Mouse (Mus musculus) intestine, embryonic 15.5 days (tissue): ENCODE results near the gene Epor. TPM values are rescaled to one million over a fixed set of nuclear protein-coding genes. Genes with fewer than 3 reads are reported as not detected.

Experiments used
- ATAC-seq: fragments of 200-750 bp; cut with Nextera tagmentation; 2 replicates; pipeline ENCODE4 v1.8.0; 2017; ENCODE audit warnings: moderate TSS enrichment, moderate library complexity
- H3K27ac ChIP-seq: fragments of 300-500 bp; sonication (generic); 2 replicates; pipeline ENCODE4 v1.5.1; 2015; ENCODE audit warnings: mild to moderate bottlenecking, inconsistent platforms
- H3K27me3 ChIP-seq: fragments of 300-500 bp; sonication (generic); replicated peaks from 2 replicates; pipeline ENCODE4 v1.6.1; 2015; ENCODE audit warnings: inconsistent platforms
- H3K36me3 ChIP-seq: fragments of 300-500 bp; sonication (generic); 2 replicates; pipeline ENCODE4 v1.6.1; 2015; ENCODE audit warnings: inconsistent platforms
- H3K4me1 ChIP-seq: fragments of 300-500 bp; sonication (generic); replicated peaks from 2 replicates; pipeline ENCODE4 v1.6.1; 2015; ENCODE audit warnings: inconsistent platforms
- H3K4me2 ChIP-seq: fragments of 300-500 bp; sonication (generic); replicated peaks from 2 replicates; pipeline ENCODE4 v1.6.1; 2015; ENCODE audit warnings: mild to moderate bottlenecking, inconsistent platforms
- H3K4me3 ChIP-seq: fragments of 300-500 bp; sonication (generic); replicated peaks from 2 replicates; pipeline ENCODE4 v1.5.1; 2015; ENCODE audit warnings: inconsistent platforms
- H3K9ac ChIP-seq: fragments of 300-500 bp; sonication (generic); 2 replicates; pipeline ENCODE4 v1.6.1; 2015; ENCODE audit warnings: inconsistent platforms
- H3K9me3 ChIP-seq: fragments of 300-500 bp; sonication (generic); 2 replicates; pipeline ENCODE4 v1.6.1; 2016; ENCODE audit warnings: inconsistent platforms
- WGBS: fragments of 180-500 bp; shearing (Covaris S2); methylation state at CpG from one replicate; pipeline ENCODE4 v1.1.7; 2015; 5-methylcytosine and 5-hydroxymethylcytosine counted together
- polyA plus RNA-seq: library from polyadenylated mRNA; unstranded; fragments of >200 nt; fragmentation: Nextera tagmentation; extraction: Ambion mirVana; gene quantifications from 2 replicates; pipeline ENCODE4 v1.2.1, GENCODE M21; 2015

Gene Epor
- polyA plus RNA-seq, 1 experiment from 2014 or later: 4.3 TPM

GRCm38 (mm10) chr9:21932006-21932405 is 31.3 kb downstream of the Epor start:
- Histone ChIP-seq H3K9me3 (no peaks in the 10 kb centered on the region), H3K4me1 (0 out of 2 replicates have a peak, but pooled peaks cover 3% of the 10 kb centered on the region), H3K36me3 (no peaks in the 10 kb centered on the region), H3K27me3 (no peaks in the 10 kb centered on the region), H3K9ac (no peak overlapping the region), H3K4me3 (no peak overlapping the region), H3K4me2 (no peak overlapping the region), H3K27ac (no peak overlapping the region)
- WGBS: 72% methylated on average over 2 of the region's 2 CpGs
- ATAC-seq: no peak

- H3K27me3 ChIP-seq: no peaks in the 10 kb centered on the region
- H3K4me1 ChIP-seq: peaks cover 8% of the 10 kb centered on the region; the same call in 1 of the 2 replicates
- H3K4me3 ChIP-seq: no peak overlapping the region
- H3K36me3 ChIP-seq: no peaks in the 10 kb centered on the region
- no peak overlapping the region for H3K4me2 ChIP-seq
- no peak for ATAC-seq
- H3K9ac ChIP-seq: no peak overlapping the region
- no peak overlapping the region for H3K27ac ChIP-seq
- H3K9me3 ChIP-seq: no peaks in the 10 kb centered on the region
- WGBS: 81% methylated on average over 3 of the region's 3 CpGs
Observed at GRCm38 (mm10) chr9:21929208-21929607, 34.1 kb downstream of the Epor start.

- H3K4me2 ChIP-seq: peak within 1 kb of the TSS; percentile 72
- H3K9me3 ChIP-seq: no peaks in the 10 kb centered on the region
- ATAC-seq: peak; percentile 98
- peaks cover 13% of the 10 kb centered on the region; the same call in 1 of the 2 replicates for H3K4me1 ChIP-seq
- peak within 1 kb of the TSS; percentile 70 for H3K27ac ChIP-seq
- H3K9ac ChIP-seq: peak within 1 kb of the TSS; percentile 55
- H3K4me3 ChIP-seq: peak within 1 kb of the TSS; percentile 51
- no peaks in the 10 kb centered on the region for H3K36me3 ChIP-seq
- H3K27me3 ChIP-seq: no peaks in the 10 kb centered on the region
- WGBS: under 1% methylated on average over 28 of the region's 28 CpGs
Observed at GRCm38 (mm10) chr9:21927208-21927753, 36.0 kb downstream of the Epor start, which contains the start of the genes Ccdc159 and Tmem205. TSS of gene Ccdc159 (plus strand) at chr9:21927471. TSS of gene Tmem205 (minus strand) at chr9:21927556.

- ATAC-seq: 0 out of 2 replicates have a peak, but pooled peaks have one; percentile 14
- peak overlapping the region; percentile 51 for H3K4me3 ChIP-seq
- H3K9ac ChIP-seq: peak overlapping the region; percentile 55
- peaks cover 13% of the 10 kb centered on the region; the same call in 1 of the 2 replicates for H3K4me1 ChIP-seq
- peak overlapping the region; percentile 72 for H3K4me2 ChIP-seq
- H3K9me3 ChIP-seq: no peaks in the 10 kb centered on the region
- no peaks in the 10 kb centered on the region for H3K27me3 ChIP-seq
- peak overlapping the region; percentile 70 for H3K27ac ChIP-seq
- WGBS: under 1% methylated on average over 6 of the region's 6 CpGs
- no peaks in the 10 kb centered on the region for H3K36me3 ChIP-seq
Observed at GRCm38 (mm10) chr9:21926784-21927183, 36.5 kb downstream of the Epor start.

GRCm38 (mm10) chr9:21926155-21926554 is 37.2 kb downstream of the Epor start:
- no peak for ATAC-seq
- H3K4me2 ChIP-seq: peak overlapping the region; percentile 72
- 0 out of 2 replicates have a peak overlapping the region, but pooled peaks have one; percentile 55 for H3K9ac ChIP-seq
- H3K4me3 ChIP-seq: peak overlapping the region; percentile 51
- peaks cover 13% of the 10 kb centered on the region; the same call in 1 of the 2 replicates for H3K4me1 ChIP-seq
- no peaks in the 10 kb centered on the region for H3K36me3 ChIP-seq
- H3K27me3 ChIP-seq: no peaks in the 10 kb centered on the region
- no peak overlapping the region for H3K27ac ChIP-seq
- H3K9me3 ChIP-seq: no peaks in the 10 kb centered on the region
- 72% methylated on average over 6 of the region's 6 CpGs for WGBS

- no peaks in the 10 kb centered on the region for H3K36me3 ChIP-seq
- no peak overlapping the region for H3K9ac ChIP-seq
- no peak for ATAC-seq
- no peaks in the 10 kb centered on the region for H3K9me3 ChIP-seq
- H3K27me3 ChIP-seq: no peaks in the 10 kb centered on the region
- no peak overlapping the region for H3K27ac ChIP-seq
- 0 out of 2 replicates have a peak overlapping the region, but pooled peaks have one; percentile 72 for H3K4me2 ChIP-seq
- peaks cover 13% of the 10 kb centered on the region; the same call in 1 of the 2 replicates for H3K4me1 ChIP-seq
- H3K4me3 ChIP-seq: no peak overlapping the region
- WGBS: 100% methylated on average over 1 of the region's 1 CpGs
Observed at GRCm38 (mm10) chr9:21925506-21925905, 37.8 kb downstream of the Epor start.

- H3K27ac ChIP-seq: no peak overlapping the region
- peaks cover 13% of the 10 kb centered on the region; the same call in 1 of the 2 replicates for H3K4me1 ChIP-seq
- ATAC-seq: no peak
- no peak overlapping the region for H3K4me3 ChIP-seq
- no peak overlapping the region for H3K9ac ChIP-seq
- no peak overlapping the region for H3K4me2 ChIP-seq
- H3K9me3 ChIP-seq: no peaks in the 10 kb centered on the region
- WGBS: 86% methylated on average over 3 of the region's 3 CpGs
- H3K36me3 ChIP-seq: no peaks in the 10 kb centered on the region
- H3K27me3 ChIP-seq: no peaks in the 10 kb centered on the region
Observed at GRCm38 (mm10) chr9:21925034-21925433, 38.3 kb downstream of the Epor start.

GRCm38 (mm10) chr9:21924099-21924493 is 39.2 kb downstream of the Epor start:
- Histone ChIP-seq H3K27ac (no peak overlapping the region), H3K4me3 (no peak overlapping the region), H3K27me3 (no peaks in the 10 kb centered on the region), H3K4me1 (peaks cover 13% of the 10 kb centered on the region; the same call in 1 of the 2 replicates), H3K9ac (no peak overlapping the region), H3K9me3 (no peaks in the 10 kb centered on the region), H3K4me2 (no peak overlapping the region), H3K36me3 (no peaks in the 10 kb centered on the region)
- ATAC-seq: peak; percentile 27; the same call in 1 of the 2 replicates
- 46% methylated on average over 6 of the region's 6 CpGs for WGBS

- 56% methylated on average over 3 of the region's 3 CpGs for WGBS
- H3K27ac ChIP-seq: no peak overlapping the region
- no peaks in the 10 kb centered on the region for H3K27me3 ChIP-seq
- H3K4me3 ChIP-seq: no peak overlapping the region
- no peak for ATAC-seq
- H3K36me3 ChIP-seq: no peaks in the 10 kb centered on the region
- no peaks in the 10 kb centered on the region for H3K9me3 ChIP-seq
- H3K9ac ChIP-seq: no peak overlapping the region
- peaks cover 13% of the 10 kb centered on the region; the same call in 1 of the 2 replicates for H3K4me1 ChIP-seq
- no peak overlapping the region for H3K4me2 ChIP-seq
Observed at GRCm38 (mm10) chr9:21923490-21924098, 39.7 kb downstream of the Epor start.

GRCm38 (mm10) chr9:21923036-21923435 is 40.3 kb downstream of the Epor start:
- H3K27ac ChIP-seq: no peak overlapping the region
- H3K4me2 ChIP-seq: no peak overlapping the region
- H3K4me1 ChIP-seq: peaks cover 15% of the 10 kb centered on the region; the same call in 1 of the 2 replicates
- no peak overlapping the region for H3K4me3 ChIP-seq
- H3K9me3 ChIP-seq: no peaks in the 10 kb centered on the region
- H3K9ac ChIP-seq: no peak overlapping the region
- H3K27me3 ChIP-seq: no peaks in the 10 kb centered on the region
- no peaks in the 10 kb centered on the region for H3K36me3 ChIP-seq
- WGBS: 88% methylated on average over 4 of the region's 4 CpGs
- ATAC-seq: no peak

- Histone ChIP-seq H3K4me1 (peaks cover 10% of the 10 kb centered on the region; the same call in 1 of the 2 replicates), H3K9ac (no peak overlapping the region), H3K27me3 (no peaks in the 10 kb centered on the region), H3K36me3 (no peaks in the 10 kb centered on the region), H3K9me3 (no peaks in the 10 kb centered on the region), H3K27ac (no peak overlapping the region), H3K4me3 (no peak overlapping the region), H3K4me2 (peak overlapping the region; percentile 88)
- 25% methylated on average over 5 of the region's 5 CpGs for WGBS
- ATAC-seq: no peak
Observed at GRCm38 (mm10) chr9:21918692-21919384, 44.5 kb downstream of the Epor start.

- Histone ChIP-seq H3K4me2 (peak within 1 kb of the TSS; percentile 88), H3K9me3 (no peaks in the 10 kb centered on the region), H3K27ac (peak within 1 kb of the TSS; percentile 74), H3K4me1 (peaks cover 7% of the 10 kb centered on the region; the same call in 1 of the 2 replicates), H3K9ac (peak within 1 kb of the TSS; percentile 63), H3K27me3 (no peaks in the 10 kb centered on the region), H3K36me3 (no peaks in the 10 kb centered on the region), H3K4me3 (peak within 1 kb of the TSS; percentile 57)
- under 1% methylated on average over 36 of the region's 36 CpGs for WGBS
- peak; percentile 95 for ATAC-seq
Observed at GRCm38 (mm10) chr9:21918035-21918592, 45.2 kb downstream of the Epor start, which contains the start of gene Rab3d. TSS of gene Rab3d (minus strand) at chr9:21918192.
